Mouse (Mus musculus) testis, adult 2 months (tissue): ENCODE data around the gene Thada.

Experiments
- CTCF ChIP-seq: fragments of 200-500 bp; IDR thresholded peaks from 2 replicates; pipeline ENCODE4 v1.5.1; 2012; ENCODE audit warnings: low read depth, mild to moderate bottlenecking, inconsistent platforms, low read length, moderate library complexity; ENCODE audit not compliant: control insufficient read depth, insufficient read depth, insufficient replicate concordance
- POLR2A ChIP-seq: fragments of 200-500 bp; IDR thresholded peaks from 2 replicates; pipeline ENCODE4 v1.6.1; 2012; ENCODE audit warnings: low read depth, mild to moderate bottlenecking, inconsistent platforms, low read length, moderate library complexity; ENCODE audit not compliant: control insufficient read depth

DNA sequence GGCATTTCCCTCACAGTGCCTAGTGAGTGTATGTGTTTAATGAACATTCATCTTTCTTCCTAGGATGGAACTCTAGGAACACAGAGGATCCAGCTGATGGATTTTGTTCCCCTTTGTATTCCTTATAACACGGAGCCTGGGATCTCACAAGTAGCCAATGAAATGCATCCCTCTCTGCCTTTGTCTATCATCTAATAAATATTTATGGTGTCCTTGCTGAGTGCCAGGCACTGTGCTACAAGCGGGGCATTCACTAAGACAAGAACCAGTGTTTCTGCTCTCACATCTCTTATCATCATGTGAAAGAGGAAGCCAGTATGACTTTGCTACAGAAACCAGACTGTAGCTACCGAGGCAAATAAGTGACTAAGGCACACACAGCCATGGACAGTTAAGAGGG lies 42.7 kb upstream of the Thada start:
- no peak for TF ChIP-seq CTCF
- no peak for TF ChIP-seq POLR2A
